Mouse (Mus musculus) gastrocnemius, adult 8-10 months (tissue): Measurements from ENCODE around the gene Zdhhc14. TPM values are rescaled to one million over a fixed set of nuclear protein-coding genes. Genes with fewer than 3 reads are reported as not detected.

Experiments
- DNase-seq, 2 experiments: peaks; one replicate each; pipeline ENCODE4 v3.0.0; 2022; ENCODE audit warnings: low spot score in 2 of 2
- total RNA-seq, 4 experiments: library from RNA; stranded (reverse); gene quantifications; 2 replicates each; pipeline ENCODE4 v1.2.4; 2022

Gene Zdhhc14
- total RNA-seq, 4 experiments from 2014 or later, result 3.2 to 4.5 (median 3.7) TPM

GRCm38 (mm10) chr17:5504969-5505368 is 12.6 kb downstream of the Zdhhc14 start:
- no peak for DNase-seq

DNA sequence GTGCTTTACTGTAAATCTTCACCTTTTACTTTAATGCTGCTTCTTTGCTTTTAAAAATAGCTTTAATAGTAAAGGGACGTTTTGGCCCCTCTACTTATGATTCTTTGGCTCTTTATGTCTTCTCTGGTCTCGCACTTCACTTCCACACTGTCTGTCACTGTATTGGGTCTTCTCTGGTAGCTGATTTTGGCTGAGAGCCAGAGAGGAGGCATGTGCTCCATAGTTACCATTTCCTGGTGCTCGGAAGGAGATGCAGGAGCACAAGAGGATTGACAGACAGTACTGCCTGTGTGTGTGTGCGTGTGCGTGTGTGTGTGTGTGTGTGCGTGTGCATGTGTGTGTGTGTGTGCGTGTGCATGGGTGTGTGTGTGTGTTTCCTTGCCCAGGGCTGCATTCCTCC is 14.2 kb downstream of the Zdhhc14 start:
- DNase-seq, result no peak

DNA sequence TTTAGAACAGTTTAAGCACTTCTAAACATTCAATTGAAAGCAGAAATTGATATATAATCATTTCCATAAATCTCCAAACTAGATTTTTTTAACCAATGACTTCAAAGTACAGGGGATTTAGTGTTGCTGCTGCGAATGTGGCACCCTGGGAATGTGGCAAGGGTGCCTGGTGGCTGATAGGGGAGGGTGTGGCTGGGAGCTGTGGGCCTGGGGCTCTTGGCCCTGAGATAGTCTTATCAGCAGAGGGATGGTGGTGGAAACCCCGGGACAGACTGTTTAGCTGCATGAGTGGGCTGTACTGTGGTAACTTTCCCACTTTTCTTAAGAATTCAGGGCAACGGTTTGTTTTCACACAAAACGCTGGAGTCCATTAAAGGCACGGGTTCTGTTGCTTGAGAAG is 14.6 kb downstream of the Zdhhc14 start:
- DNase-seq, result no peak

DNA sequence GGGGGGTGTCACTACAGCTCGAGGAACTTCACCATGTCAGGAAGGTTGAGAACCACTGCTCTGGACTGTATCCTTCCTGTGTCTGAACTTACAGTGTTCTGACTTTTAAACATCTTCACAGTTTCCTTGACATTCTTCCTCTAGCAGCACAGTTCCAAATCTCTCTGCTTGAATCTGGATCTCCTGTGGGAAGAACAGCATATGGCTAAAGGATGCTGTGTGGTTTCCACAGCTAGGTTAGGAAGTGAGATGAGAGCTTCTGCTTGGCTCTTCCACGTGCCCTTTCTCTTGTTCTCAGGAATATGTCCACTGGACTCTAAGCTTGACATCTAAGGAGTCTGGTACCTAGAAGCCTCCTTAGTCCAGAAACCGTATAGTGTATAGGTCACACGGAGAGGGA is 15.7 kb downstream of the Zdhhc14 start:
- DNase-seq, result no peak

- no peak for DNase-seq
These were observed 18.2 kb downstream of the Zdhhc14 start for GRCm38 (mm10) chr17:5510564-5510963.

GRCm38 (mm10) chr17:5511724-5512123 is 19.4 kb downstream of the Zdhhc14 start:
- no peak for DNase-seq

DNA sequence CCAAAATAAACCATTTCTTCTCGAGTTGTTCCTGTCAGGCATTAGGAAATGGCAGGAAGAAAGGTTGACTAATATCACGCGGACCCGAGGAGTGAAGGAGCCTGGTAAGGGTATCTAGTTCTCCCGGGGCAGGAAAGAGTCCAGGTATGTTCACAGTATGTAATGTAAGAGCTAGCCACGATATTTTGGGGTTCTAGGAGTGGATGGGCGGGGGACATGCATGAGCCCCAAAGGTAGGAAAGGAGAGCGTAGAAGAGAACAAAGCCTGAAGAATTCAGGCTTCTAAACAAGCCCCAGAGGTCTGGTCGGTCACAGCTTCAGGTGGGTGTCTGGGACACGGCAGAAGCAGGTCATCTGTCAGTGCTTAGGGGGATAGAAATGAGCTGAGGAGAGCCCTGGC is 27.1 kb downstream of the Zdhhc14 start:
- no peak for DNase-seq

GRCm38 (mm10) chr17:5519910-5520592 is 27.7 kb downstream of the Zdhhc14 start:
- no peak for DNase-seq

GRCm38 (mm10) chr17:5521532-5521931 is 29.2 kb downstream of the Zdhhc14 start:
- no peak for DNase-seq

- DNase-seq, result no peak
These were observed 37.2 kb downstream of the Zdhhc14 start for GRCm38 (mm10) chr17:5529552-5529951.

DNA sequence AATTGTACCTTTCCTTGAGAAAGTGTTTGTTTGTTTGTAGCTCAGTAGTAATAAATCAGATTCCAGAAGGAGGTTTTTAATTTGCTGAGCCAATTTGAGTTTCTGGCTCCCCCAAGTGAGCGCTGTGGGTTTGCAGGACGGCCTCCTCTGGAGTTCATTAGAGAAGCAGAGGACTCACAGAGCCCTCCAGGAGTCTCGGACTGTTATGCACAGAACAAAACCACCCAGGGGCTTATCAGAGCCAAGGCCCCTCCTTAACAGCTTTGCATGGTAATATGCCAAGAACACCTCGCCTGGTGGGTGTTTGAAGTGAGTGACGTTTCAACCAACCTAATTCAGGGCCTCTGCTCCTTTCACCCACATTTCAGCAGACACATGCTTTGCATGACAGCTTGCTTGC is 40.5 kb downstream of the Zdhhc14 start:
- no peak for DNase-seq

- DNase-seq, result no peak
These were observed 43.0 kb downstream of the Zdhhc14 start for GRCm38 (mm10) chr17:5535357-5535756.

GRCm38 (mm10) chr17:5536259-5537094 is 44.1 kb downstream of the Zdhhc14 start:
- DNase-seq, result no peak

- DNase-seq, result no peak
These were observed 44.8 kb downstream of the Zdhhc14 start for GRCm38 (mm10) chr17:5537095-5537575.

- no peak for DNase-seq
These were observed 49.8 kb downstream of the Zdhhc14 start for GRCm38 (mm10) chr17:5542177-5542576.

- no peak for DNase-seq
These were observed 51.7 kb downstream of the Zdhhc14 start for GRCm38 (mm10) chr17:5544065-5544464.

DNA sequence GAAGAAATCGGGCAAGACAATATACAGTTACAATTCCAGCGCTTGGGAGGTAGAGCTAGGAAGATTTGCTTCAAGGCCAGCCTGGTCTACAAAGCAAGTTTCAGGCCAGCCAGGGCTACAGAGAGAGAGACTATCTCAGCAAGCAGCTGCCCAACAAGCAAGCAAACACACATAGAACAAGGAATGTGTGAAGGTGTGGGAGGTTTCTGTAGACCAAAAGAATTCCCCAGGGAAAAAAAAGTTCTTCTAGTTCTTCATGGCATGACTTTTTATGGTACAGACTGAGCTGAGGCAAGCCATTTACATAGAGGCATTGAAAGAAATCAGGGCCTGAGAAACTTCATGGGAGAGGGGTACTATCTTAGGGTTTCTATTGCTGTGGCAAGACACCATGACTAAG is 52.7 kb downstream of the Zdhhc14 start:
- no peak for DNase-seq

DNA sequence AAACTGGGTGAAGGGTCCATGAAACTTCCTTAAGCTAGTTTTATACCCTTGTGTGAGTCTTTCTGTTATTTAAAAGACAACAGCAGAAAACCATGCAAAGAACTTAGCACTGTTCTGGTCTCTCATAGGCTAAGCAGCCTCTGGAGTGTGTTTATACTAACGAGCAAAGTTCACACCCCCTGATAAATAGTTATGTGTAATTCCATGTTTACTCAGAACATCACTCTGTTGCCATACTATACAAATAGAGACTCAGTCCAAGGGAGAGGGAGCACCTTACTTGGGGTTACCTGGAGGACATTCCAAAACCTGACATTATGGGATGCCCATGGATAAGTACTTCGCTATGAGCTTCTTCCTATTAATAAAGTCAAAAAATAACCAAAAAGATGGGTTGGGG is 56.2 kb downstream of the Zdhhc14 start:
- no peak for DNase-seq

DNA sequence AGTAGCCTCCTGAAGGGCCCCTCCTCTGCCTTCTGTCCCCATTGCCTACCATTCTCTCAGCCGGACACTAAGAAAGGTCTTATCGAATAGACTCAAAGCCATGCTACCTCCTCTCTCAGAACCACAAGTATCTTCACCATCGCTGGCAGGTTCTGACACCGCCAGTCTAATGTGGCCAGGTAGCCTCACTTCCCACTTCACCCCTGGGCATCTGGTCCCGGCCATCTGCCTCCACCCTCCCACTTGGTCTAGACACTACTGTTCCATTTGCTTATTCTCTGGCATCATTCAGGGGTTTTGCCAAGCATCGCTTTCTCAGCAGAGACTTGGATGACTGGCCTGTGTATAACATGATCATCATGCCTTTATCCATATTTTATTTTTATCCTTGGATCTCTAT is 57.1 kb downstream of the Zdhhc14 start:
- DNase-seq, result no peak

DNA sequence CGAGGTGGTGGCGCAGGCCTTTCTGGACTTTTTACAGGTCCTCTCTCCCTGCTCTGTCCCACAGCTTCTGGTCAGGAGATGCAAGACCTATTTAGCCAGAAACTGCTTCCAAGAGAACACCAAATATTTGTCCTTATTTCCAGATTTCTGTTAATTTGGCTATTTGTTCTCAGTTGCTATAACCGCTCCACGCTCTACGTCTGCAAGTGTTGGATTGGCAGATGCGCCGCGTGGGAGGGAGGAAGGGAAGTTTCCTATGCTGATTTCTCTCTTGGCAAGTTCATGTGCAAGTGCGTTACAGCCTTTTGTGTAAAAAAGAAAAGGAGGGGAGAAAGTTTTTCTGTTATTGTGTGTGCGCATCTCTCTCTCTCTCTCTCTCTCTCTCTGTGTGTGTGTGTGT is 58.1 kb downstream of the Zdhhc14 start:
- DNase-seq, result no peak

DNA sequence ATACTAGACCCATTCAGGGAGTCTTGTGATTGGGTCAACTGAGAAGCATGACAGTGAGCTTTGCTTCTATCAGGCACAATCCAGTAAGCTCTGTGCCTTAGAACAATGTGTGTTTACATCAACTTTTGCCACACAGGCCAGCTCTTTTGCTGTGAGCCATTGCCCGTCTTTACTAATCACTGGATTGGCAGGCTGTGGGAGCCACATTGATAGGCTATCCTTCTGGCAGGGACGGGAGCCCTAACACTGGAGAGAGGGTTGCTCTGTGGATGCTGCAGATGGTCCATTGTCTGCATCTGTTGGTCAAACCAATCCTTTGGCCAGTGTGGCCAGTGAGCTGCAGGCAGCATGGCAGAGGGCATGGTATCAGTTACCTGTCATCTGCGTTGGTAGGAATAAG is 58.8 kb downstream of the Zdhhc14 start:
- DNase-seq, result no peak

- no peak for DNase-seq
These were observed 59.8 kb downstream of the Zdhhc14 start for GRCm38 (mm10) chr17:5552036-5552760.
